Mouse (Mus musculus) cortical plate, adult 2 months (tissue): Measurements from ENCODE around the gene Stac. TPM values are rescaled to one million over a fixed set of nuclear protein-coding genes. Genes with fewer than 3 reads are reported as not detected.
A peak's percentile ranks its signal among the peaks of the same experiment; 100 is the strongest.

Experiments used
- H3K27ac ChIP-seq: fragments of 200-500 bp; 2 replicates; pipeline ENCODE4 v1.5.1; 2012; ENCODE audit warnings: low read length, control low read depth, inconsistent platforms; ENCODE audit not compliant: insufficient read depth
- H3K4me1 ChIP-seq: fragments of 200-500 bp; 2 replicates; pipeline ENCODE4 v1.6.1; 2011; ENCODE audit warnings: low read length; ENCODE audit not compliant: control insufficient read depth, insufficient read depth
- H3K4me3 ChIP-seq: fragments of 200-500 bp; 2 replicates; pipeline ENCODE4 v1.5.1; 2011; ENCODE audit warnings: mild to moderate bottlenecking, low read length, control low read depth; ENCODE audit not compliant: insufficient read depth
- CTCF ChIP-seq: fragments of 200-500 bp; IDR thresholded peaks from 2 replicates; pipeline ENCODE4 v1.5.1; 2011; ENCODE audit warnings: mild to moderate bottlenecking, control low read depth, low read length; ENCODE audit not compliant: insufficient read depth; ENCODE audit errors: extremely low read depth
- POLR2A ChIP-seq: fragments of 200-500 bp; IDR thresholded peaks from 2 replicates; pipeline ENCODE4 v1.6.1; 2011; ENCODE audit warnings: mild to moderate bottlenecking, low read length, control low read depth; ENCODE audit not compliant: insufficient read depth; ENCODE audit errors: extremely low read depth
- polyA plus RNA-seq: library from polyadenylated mRNA; depleted of rRNA; stranded (reverse); fragments of >200 nt; gene quantifications from 2 replicates; pipeline ENCODE4 v1.2.3, GENCODE M21; 2012

Gene Stac
- polyA plus RNA-seq, 1 experiment: 0.31 TPM

DNA sequence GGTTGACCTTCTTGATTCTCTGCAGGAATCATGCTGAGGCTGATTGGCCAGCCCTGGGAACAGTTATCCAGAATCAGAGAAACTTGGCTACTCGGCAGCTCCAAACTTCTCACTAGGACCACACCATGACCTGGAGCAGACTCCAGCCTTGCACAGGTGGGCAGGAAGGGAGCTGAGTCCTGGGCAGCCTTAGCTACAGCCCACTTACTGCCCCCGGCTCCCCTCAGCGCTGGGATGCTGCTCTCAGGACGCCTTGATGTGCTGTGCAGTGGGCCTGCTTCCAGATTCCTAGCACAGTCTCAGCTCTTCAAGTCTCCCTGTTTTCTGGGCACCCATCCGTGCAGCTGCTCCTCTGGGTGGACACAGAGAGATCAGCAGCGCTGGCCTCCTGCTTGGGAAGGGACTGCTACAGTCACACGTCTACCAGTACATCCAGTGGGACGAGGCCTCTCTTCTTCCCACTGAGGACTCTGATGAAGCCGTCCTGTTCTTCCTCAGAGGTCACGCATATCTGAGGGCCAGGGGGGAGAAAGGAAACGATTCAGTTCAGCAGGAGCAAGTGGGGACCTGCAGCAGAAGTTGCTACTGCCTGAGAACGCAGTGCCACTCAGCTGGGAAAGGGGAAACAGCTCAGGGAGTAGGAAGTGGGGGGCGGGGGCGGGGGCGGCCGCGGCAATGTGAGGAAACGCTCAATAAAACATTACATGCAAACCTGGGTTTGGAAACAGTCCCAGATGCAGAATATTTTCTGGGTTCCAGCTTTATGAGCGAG is 127.7 kb downstream of the Stac start:
- Histone ChIP-seq H3K27ac (no peak overlapping the region), H3K4me3 (no peak overlapping the region), H3K4me1 (no peaks in the 10 kb centered on the region; the same call in 1 of the 2 replicates)
- TF ChIP-seq CTCF: no peak
- no peak for TF ChIP-seq POLR2A

DNA sequence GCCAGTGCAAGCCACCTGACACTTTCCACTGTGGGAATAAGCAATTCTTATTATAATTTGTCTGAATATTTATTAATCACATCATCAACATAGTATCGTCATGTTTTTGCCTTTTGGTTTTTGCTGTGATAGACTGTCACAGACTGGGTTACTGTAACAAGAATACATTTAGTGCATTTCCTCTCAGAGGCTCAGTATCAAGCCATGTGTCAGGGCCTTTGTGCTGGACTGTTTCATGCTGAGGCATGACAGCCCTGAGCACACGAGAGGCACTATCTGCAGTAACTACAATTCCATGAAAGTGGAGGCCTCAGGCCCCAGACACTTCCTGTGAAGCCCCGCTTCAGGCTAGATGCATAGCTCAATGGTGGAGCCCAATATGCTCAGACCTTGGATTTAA is 133.4 kb downstream of the Stac start:
- TF ChIP-seq POLR2A (no peak), CTCF (no peak)
- no peaks in the 10 kb centered on the region for H3K4me1 ChIP-seq
- H3K4me3 ChIP-seq: no peak overlapping the region
- no peak overlapping the region for H3K27ac ChIP-seq

DNA sequence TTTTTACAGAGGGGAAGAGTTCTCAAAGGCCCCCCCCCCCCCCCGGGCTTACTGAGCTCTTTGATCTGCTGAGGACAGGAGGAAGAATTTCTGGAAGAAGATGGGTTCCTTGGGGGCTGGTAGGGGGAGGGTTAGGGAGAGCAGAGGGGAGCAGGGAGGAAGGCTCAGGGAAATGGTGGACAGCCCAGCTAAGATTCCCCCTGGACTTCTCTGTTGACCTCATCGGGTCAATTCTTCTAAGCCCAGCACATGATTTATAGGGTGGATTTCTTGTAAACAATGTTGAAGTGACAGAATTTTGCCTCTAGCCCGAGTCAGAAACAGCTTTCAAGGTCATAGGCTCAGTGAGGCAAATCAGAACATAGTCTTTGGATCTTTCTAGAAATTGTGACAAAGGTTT is 137.3 kb downstream of the Stac start:
- H3K27ac ChIP-seq: no peak overlapping the region
- no peak overlapping the region for H3K4me3 ChIP-seq
- H3K4me1 ChIP-seq: no peaks in the 10 kb centered on the region
- TF ChIP-seq CTCF (no peak), POLR2A (no peak)

DNA sequence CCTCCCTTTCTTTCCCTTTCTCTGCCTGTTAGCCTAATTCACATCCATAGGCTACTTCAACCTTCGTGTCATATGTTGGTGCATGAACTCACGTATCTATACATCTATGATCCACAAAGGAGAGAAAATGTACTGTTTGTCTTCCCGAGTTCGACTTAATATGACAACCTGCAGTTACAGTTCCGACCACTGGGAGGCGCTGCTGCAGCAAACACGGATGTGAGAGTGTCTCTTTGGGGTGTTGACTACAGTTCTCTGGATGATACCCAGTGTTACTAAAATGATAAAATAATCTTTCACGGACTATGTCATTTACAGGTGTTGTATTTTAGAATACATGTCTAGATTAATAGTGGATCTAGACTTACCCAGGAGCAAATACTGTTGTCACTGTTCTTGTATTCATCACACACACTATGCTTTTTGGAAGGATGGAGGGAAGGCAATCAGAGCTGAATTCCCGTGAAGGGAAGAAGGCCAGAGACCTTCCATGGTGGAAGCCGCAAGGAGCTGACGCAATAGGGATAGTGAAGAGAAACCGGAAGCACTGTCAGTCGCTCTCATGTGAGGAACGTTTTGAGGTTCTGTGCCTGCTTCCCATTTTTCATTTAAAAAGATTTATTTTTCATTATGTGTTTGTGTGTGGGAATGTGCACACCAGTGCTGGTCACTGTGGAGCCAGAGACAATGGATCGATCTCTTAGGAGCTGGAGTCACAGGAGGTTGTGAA is 138.5 kb downstream of the Stac start:
- no peaks in the 10 kb centered on the region for H3K4me1 ChIP-seq
- TF ChIP-seq POLR2A (no peak), CTCF (peak; percentile 64)
- H3K27ac ChIP-seq: no peak overlapping the region
- H3K4me3 ChIP-seq: no peak overlapping the region

DNA sequence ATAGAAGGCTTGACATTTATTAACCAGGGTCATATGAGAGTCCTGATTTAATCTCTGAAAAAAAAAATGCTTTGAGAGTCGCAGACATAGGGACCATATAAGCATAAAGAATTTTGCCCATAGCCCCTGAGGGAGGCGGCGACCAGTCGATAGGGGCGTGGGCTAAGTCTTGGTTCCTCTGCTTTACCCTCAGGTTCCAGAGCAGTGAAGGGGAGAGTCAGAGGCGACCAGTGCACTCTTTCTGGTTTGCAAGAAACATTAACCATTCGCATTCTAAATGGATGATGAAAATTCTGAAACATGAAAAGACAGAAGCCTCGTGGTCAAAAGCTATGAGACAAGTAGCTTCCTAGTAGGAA is 139.2 kb downstream of the Stac start:
- TF ChIP-seq CTCF (no peak), POLR2A (no peak)
- Histone ChIP-seq H3K4me3 (no peak overlapping the region), H3K27ac (no peak overlapping the region), H3K4me1 (no peaks in the 10 kb centered on the region)

DNA sequence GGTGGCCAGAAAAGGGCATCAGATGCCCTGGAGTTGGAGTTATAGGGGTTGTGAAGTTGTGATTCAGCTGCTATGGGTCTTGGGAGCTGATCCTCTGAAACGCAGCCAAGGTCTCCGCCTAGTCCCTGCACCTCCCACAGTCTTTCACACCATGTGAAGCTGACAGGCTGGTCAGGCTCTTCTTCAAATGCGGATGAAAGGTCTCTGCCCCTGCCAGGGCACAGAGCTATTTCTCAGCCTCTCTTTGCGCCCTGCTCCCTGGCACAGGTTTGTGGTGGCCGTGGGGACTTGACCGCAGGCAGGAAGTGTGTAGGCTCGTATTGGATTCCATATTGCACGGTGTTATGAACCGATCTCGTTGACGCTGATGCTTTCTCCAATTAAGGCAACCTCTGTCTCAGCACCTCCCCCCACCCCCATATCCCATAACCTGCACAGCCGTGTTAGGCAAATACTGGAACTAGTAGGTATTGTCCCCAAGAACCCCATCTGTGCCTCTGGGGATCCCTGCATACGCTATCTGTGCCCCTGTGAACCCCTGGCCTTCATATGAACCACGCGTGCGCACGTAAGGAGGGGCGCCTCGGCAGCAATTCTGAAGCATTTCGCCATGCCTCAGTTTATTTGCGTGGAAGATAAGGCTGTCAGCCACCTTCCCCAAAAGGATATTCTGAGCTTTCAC is 139.7 kb downstream of the Stac start:
- Histone ChIP-seq H3K4me3 (no peak overlapping the region), H3K4me1 (no peaks in the 10 kb centered on the region), H3K27ac (no peak overlapping the region)
- TF ChIP-seq POLR2A (no peak), CTCF (no peak)

- Histone ChIP-seq H3K27ac (no peak overlapping the region), H3K4me1 (no peaks in the 10 kb centered on the region), H3K4me3 (no peak overlapping the region)
- no peak for TF ChIP-seq CTCF
- no peak for TF ChIP-seq POLR2A
These were observed 147.5 kb downstream of the Stac start for GRCm38 (mm10) chr9:111542663-111543062.

DNA sequence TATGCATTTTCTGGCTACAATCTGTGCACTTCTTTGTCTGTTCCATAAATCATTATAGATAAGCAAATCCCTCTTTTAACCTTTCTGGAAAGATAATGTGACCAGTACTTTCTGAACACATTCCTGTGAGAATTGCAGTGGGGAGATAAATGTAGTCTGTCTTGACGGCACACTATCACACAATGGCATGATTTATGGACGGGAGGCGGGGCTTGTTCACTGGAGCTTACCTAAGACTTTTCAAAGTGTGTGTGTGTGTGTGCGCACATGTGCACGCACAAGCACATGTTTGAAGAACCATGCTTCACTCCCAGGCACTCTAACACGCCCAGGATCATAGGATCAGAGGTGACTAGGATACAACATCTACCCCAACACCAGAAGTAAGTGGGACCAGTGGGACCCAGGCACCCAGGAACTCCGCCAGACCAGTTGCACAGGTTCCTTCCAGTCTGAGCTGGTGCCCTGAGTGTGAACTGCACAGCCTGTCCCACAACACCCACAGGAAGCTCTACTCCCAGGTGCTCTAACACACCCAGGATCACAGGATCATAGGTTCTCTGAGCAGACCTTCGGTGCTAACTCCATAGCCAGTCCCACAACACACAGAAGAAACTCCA is 154.6 kb downstream of the Stac start:
- H3K4me1 ChIP-seq: no peaks in the 10 kb centered on the region
- TF ChIP-seq POLR2A (no peak), CTCF (no peak)
- no peak overlapping the region for H3K4me3 ChIP-seq
- H3K27ac ChIP-seq: no peak overlapping the region

DNA sequence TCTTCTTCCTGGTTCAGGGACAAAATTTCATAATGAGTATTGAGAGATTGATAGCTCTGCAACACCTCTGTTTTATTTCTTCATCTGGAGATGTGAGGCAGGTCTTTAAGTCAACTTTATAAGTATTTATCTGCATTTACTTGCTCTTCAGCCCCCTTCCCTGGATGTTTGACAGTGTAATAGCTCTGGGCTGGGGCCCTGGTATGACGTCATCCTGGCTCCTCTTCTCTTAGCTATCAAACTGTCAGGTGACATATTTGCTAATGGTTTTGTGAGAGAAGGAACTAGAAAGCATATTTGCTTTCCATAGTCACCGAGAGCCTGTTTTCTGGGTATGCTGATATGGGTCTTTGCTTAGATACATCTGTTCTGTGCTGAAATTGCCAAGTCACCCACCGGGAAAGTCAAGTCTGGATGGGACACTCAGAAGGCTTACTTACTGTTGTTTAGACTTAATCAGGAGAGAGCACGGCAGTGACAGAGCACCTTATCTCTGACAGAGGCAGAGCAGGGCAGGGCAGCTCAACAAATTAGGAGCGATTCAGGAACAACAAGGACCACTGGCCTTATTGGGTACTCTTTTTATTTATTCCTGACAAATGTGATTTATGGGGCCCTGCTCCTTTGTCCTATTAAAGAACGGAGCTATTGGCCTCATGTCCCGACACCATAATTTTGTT is 155.3 kb downstream of the Stac start:
- H3K4me3 ChIP-seq: no peak overlapping the region
- H3K4me1 ChIP-seq: no peaks in the 10 kb centered on the region
- H3K27ac ChIP-seq: no peak overlapping the region
- no peak for TF ChIP-seq CTCF
- no peak for TF ChIP-seq POLR2A
